Mouse (Mus musculus): ENCODE measurements at regions not wholly inside any gene's neighbourhood (a gene's known extent, or its start where the extent isn't known, plus 50 kb on each side); places are given as distances from the start of the nearest gene placed in this dataset.
A peak's percentile ranks its signal among the peaks of the same experiment; 100 is the strongest.

DNA sequence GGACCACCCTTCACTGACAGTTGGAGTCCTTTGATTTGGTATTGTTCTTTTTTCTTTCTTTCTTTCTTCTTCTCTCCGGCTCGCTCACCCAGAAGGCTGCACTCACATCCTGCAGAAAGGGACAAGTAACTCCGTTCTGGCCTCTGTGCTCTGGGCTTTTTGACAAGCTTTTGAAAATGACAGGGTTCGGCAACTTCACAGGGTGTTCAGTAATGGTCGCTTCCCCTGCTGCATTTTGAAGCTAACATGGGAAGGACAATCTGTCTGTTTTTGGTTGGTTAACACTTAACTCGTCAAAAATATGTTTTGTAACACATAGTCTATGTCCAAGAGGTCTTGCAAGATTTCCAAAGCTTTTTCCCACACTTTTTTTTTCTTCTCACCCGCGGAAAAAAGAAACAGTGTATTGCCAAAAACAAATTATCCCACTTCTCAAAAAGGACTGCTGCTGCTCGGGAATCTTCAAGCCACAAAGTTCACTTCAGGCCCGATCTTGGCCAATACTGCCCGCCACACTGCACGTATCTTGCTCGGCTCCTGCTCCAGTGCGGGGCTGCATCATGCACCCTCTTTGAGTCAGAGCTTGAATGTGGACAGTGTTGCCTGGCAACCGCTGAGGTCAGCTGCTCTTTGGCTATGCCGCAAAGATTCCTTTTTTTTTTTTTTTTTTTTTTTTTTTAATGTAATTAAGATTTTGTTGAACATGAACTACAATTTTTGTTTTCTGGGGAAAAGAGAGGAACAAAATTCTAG is 209.4 kb upstream of the Inhba start:
- Histone ChIP-seq H3K4me3 (replicated peaks) (no peak overlapping the region), H3K4me2 (no peak overlapping the region), H3K27me3 (no peaks in the 10 kb centered on the region)

DNA sequence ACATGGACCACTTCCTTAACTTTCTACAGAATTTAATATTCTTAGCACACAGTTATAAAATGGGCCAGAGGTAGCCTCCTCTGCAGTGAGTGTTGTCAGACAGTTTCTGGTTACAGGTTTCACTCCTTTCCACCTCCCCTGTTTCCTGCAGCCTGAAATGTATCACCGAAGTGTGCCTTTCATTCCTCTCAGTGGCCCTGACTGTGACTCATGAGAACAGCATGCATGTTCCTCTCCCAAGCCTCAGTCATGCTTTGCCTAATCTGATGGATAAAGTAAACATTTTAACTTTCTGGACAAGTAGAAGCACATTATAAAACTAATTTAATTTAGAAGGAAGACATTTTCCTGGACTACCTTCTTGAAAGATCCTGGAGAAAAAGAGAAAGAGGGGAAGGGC is 207.7 kb upstream of the Inhba start:
- H3K4me2 ChIP-seq = no peak overlapping the region
- H3K27ac ChIP-seq = no peak overlapping the region
- H3K4me1 ChIP-seq = no peaks in the 10 kb centered on the region
- no peaks in the 10 kb centered on the region for H3K9me3 ChIP-seq (replicated peaks)
- H3K4me3 ChIP-seq (replicated peaks) = no peak overlapping the region
- ATAC-seq (replicated peaks; ENCODE audit: low FRiP score) = no peak
- no peaks in the 10 kb centered on the region for H3K27me3 ChIP-seq
- 29% methylated on average over 1 of the region's 1 CpGs for WGBS
- H3K36me3 ChIP-seq = no peaks in the 10 kb centered on the region
- no peak overlapping the region for H3K9ac ChIP-seq

More for the DNA sequence above, 209.4 kb upstream of the Inhba start:
- Histone ChIP-seq H3K9ac (no peak overlapping the region), H3K27ac (no peak overlapping the region), H3K9me3 (replicated peaks) (no peaks in the 10 kb centered on the region), H3K4me1 (no peaks in the 10 kb centered on the region), H3K36me3 (no peaks in the 10 kb centered on the region)
- ATAC-seq (replicated peaks; ENCODE audit: low FRiP score) = no peak
- WGBS = 81% methylated on average over 16 of the region's 16 CpGs

DNA sequence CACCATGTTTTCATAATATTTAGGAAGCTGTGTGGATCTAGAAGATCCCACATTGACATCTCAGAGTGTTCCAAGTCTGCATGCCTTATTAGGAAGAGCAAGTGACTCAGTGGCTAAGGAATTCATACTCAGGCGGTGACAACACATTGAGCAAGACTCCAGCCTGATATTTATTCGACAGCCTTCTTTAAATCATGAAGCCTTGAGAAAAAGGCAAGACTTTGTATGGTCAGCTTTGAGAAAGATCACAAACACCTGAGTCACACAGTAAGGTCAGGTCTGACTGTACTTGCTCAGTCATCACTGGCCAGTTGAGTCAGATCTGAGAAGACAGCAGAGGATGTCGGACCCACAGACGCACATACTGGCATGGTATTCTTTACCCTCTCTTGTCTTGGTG is 204.7 kb upstream of the Inhba start:
- H3K4me1 ChIP-seq = no peaks in the 10 kb centered on the region
- H3K27me3 ChIP-seq = no peaks in the 10 kb centered on the region
- no peaks in the 10 kb centered on the region for H3K36me3 ChIP-seq
- no peak overlapping the region for H3K27ac ChIP-seq
- H3K4me2 ChIP-seq = no peak overlapping the region
- 87% methylated on average over 4 of the region's 4 CpGs for WGBS
- no peak for ATAC-seq (replicated peaks; ENCODE audit: low FRiP score)
- no peak overlapping the region for H3K9ac ChIP-seq
- H3K4me3 ChIP-seq (replicated peaks) = no peak overlapping the region
- no peaks in the 10 kb centered on the region for H3K9me3 ChIP-seq (replicated peaks)

DNA sequence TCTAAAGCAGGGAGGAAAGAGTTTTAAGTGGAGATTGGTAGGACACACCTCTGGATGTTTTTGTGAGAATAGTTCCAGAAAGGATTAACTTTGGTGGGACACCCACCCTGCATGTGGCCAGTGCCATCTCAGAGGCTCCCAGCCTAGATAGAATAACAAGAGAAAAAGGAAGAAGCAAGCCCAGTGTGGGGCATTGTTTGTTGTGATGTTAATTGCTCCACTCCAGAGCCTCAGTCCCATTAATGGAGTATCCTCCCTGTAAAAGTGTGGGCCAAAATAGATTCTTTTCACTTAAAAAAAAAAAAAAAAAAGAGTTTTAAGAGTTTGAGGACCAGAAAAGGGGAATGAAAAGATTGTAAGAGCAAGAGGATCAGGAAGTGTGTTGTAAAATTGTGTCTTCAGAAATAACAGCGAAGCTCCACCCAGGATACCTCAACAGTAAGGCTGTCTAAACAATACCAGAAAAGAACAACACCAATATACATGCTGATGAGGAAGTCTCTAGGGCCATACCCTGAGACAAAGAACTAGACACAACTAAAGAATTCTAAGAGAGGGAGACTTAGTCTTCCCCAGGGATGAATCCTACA is 189.3 kb upstream of the Inhba start:
- Histone ChIP-seq H3K9me3 (replicated peaks) (no peaks in the 10 kb centered on the region), H3K4me2 (no peak overlapping the region), H3K4me1 (no peaks in the 10 kb centered on the region), H3K9ac (no peak overlapping the region), H3K27ac (no peak overlapping the region), H3K36me3 (no peaks in the 10 kb centered on the region), H3K4me3 (replicated peaks) (no peak overlapping the region), H3K27me3 (no peaks in the 10 kb centered on the region)
- WGBS = 46% methylated on average over 1 of the region's 1 CpGs
- ATAC-seq (replicated peaks; ENCODE audit: low FRiP score) = no peak

GRCm38 (mm10) chr13:15845806-15846205 is 165.8 kb upstream of the Inhba start:
- H3K9ac ChIP-seq = no peak overlapping the region
- H3K4me2 ChIP-seq = no peak overlapping the region
- H3K4me3 ChIP-seq (replicated peaks) = no peak overlapping the region
- no peaks in the 10 kb centered on the region for H3K4me1 ChIP-seq
- ATAC-seq (replicated peaks; ENCODE audit: low FRiP score) = no peak
- H3K36me3 ChIP-seq = no peaks in the 10 kb centered on the region
- H3K9me3 ChIP-seq (replicated peaks) = no peaks in the 10 kb centered on the region
- no peak overlapping the region for H3K27ac ChIP-seq
- no peaks in the 10 kb centered on the region for H3K27me3 ChIP-seq

- WGBS = 87% methylated on average over 5 of the region's 5 CpGs
- H3K27ac ChIP-seq = no peak overlapping the region
- no peak overlapping the region for H3K4me2 ChIP-seq
Observed at GRCm38 (mm10) chr13:15848017-15848416, 163.6 kb upstream of the Inhba start.

GRCm38 (mm10) chr13:15849129-15849528 is 162.5 kb upstream of the Inhba start:
- Histone ChIP-seq H3K36me3 (no peaks in the 10 kb centered on the region), H3K27me3 (no peaks in the 10 kb centered on the region), H3K4me2 (no peak overlapping the region), H3K27ac (peak overlapping the region; percentile 41), H3K9ac (no peak overlapping the region), H3K9me3 (replicated peaks) (no peaks in the 10 kb centered on the region), H3K4me1 (no peaks in the 10 kb centered on the region), H3K4me3 (replicated peaks) (no peak overlapping the region)
- 0 out of 2 replicates have a peak, but pooled peaks have one; percentile 29 for ATAC-seq (replicated peaks; ENCODE audit: low FRiP score)
- 49% methylated on average over 3 of the region's 3 CpGs for WGBS

More at GRCm38 (mm10) chr13:15848017-15848416, 163.6 kb upstream of the Inhba start:
- no peak for ATAC-seq (replicated peaks; ENCODE audit: low FRiP score)
- no peaks in the 10 kb centered on the region for H3K36me3 ChIP-seq
- H3K9me3 ChIP-seq (replicated peaks) = no peaks in the 10 kb centered on the region
- H3K9ac ChIP-seq = no peak overlapping the region
- H3K4me1 ChIP-seq = no peaks in the 10 kb centered on the region
- H3K4me3 ChIP-seq (replicated peaks) = no peak overlapping the region
- no peaks in the 10 kb centered on the region for H3K27me3 ChIP-seq

GRCm38 (mm10) chr13:15850358-15850757 is 161.3 kb upstream of the Inhba start:
- 84% methylated on average over 2 of the region's 2 CpGs for WGBS
- Histone ChIP-seq H3K4me2 (no peak overlapping the region), H3K9ac (no peak overlapping the region), H3K27ac (no peak overlapping the region), H3K4me1 (no peaks in the 10 kb centered on the region), H3K27me3 (no peaks in the 10 kb centered on the region), H3K36me3 (no peaks in the 10 kb centered on the region), H3K4me3 (replicated peaks) (no peak overlapping the region), H3K9me3 (replicated peaks) (no peaks in the 10 kb centered on the region)
- ATAC-seq (replicated peaks; ENCODE audit: low FRiP score) = no peak

DNA sequence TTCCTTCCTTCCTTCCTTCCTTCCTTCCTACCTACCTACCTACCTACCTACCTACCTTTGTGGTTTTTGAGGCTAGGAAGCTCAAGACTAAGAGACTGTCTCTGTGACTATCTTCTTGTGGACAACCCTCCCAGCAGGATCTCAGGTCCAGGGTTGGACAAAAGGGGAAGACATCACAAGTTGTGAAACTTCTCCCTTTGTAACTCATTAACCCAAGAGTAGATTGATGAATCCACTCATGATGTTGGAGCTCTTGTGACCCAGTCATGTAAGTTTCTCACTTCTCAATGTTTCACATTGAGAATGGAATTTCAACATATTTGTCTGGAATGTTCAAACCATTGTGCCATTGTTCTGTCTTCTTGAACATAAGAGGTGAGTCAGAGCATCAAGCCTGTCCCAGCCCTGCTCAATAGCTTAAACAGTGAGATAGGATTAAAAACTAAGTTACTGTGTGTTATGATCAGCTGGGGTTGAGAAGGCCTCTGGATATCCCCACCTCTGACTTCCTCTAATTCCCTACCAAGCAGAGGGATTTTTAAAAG is 158.6 kb upstream of the Inhba start:
- Histone ChIP-seq H3K4me1 (no peaks in the 10 kb centered on the region), H3K9me3 (replicated peaks) (no peaks in the 10 kb centered on the region)
- ATAC-seq (replicated peaks; ENCODE audit: low FRiP score) = no peak

DNA sequence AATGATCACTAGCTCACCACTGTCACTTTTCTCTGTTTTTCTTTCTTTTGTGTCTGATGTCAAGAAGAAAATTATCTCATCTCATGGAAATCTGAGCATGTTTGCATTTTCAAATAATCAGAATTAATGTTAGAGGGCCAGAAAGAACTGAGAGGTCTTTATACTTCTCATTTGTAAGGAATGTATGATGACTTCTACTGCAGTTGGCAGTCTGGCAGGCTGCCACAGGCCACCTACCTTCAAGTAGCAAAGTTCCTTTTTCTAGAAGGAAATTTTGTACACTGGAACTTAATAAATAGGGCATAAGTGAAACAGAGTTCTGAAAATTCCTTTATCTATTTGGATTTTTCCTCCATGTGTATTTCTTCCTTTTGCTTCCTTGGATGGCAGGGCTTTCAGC is 148.7 kb upstream of the Inhba start:
- Histone ChIP-seq H3K9me3 (replicated peaks) (no peaks in the 10 kb centered on the region), H3K36me3 (no peaks in the 10 kb centered on the region), H3K4me1 (0 out of 2 replicates have a peak, but pooled peaks cover 3% of the 10 kb centered on the region), H3K27ac (no peak overlapping the region), H3K4me2 (no peak overlapping the region), H3K27me3 (no peaks in the 10 kb centered on the region), H3K9ac (no peak overlapping the region), H3K4me3 (replicated peaks) (no peak overlapping the region)
- no peak for ATAC-seq (replicated peaks; ENCODE audit: low FRiP score)

More for the DNA sequence above, 158.6 kb upstream of the Inhba start:
- H3K4me3 ChIP-seq (replicated peaks) = no peak overlapping the region
- no peak overlapping the region for H3K9ac ChIP-seq
- no peaks in the 10 kb centered on the region for H3K36me3 ChIP-seq
- no peak overlapping the region for H3K4me2 ChIP-seq
- no peak overlapping the region for H3K27ac ChIP-seq
- no peaks in the 10 kb centered on the region for H3K27me3 ChIP-seq

DNA sequence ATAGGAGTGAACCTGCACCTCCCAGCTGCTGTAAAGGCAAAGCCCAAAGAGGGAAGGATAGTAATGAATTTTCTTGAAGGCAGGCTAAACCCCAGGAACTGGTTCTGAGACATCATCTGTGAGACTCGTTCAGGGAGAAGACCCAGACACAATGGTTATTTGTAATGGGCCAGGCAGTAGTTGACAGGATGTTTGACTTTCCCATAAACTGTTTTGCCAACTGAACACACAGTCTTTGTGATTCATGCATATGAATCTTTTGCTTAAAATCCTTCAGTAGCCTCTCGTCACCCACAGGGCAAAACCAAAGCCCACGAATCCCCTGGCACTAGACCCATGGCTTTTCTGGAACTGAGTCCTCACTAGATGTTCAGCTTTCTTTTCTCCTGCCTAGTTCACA is 148.3 kb upstream of the Inhba start:
- Histone ChIP-seq H3K9ac (no peak overlapping the region), H3K9me3 (replicated peaks) (no peaks in the 10 kb centered on the region), H3K4me2 (no peak overlapping the region), H3K27ac (no peak overlapping the region), H3K36me3 (no peaks in the 10 kb centered on the region), H3K4me3 (replicated peaks) (no peak overlapping the region), H3K27me3 (no peaks in the 10 kb centered on the region), H3K4me1 (0 out of 2 replicates have a peak, but pooled peaks cover 3% of the 10 kb centered on the region)
- ATAC-seq (replicated peaks; ENCODE audit: low FRiP score) = no peak
- 69% methylated on average over 3 of the region's 3 CpGs for WGBS

DNA sequence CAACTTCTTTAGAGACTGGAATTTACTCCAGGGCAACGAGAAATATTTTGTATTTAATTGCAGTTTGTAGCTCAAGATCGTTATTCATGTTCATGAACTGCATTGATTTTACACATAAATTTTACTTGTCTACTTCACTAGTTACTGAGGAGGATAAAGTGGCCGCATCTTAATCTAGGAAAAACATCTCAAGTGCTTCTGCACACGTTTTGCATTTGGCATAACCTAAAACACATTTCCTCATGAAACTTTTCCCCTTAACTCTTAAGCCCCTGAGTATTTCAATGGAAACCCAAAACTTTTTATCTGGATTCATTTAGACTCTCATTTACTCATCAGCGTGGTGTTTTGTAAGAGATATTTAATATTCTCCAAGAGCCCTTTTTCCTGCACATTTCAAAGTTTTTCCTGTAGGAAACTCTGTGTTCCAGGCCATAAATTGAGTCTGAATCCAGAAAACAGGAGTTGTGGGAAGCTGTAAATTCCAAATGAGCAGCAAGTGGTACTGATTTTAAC is 144.5 kb upstream of the Inhba start:
- Histone ChIP-seq H3K9ac (no peak overlapping the region), H3K4me2 (no peak overlapping the region), H3K36me3 (no peaks in the 10 kb centered on the region), H3K4me3 (replicated peaks) (no peak overlapping the region), H3K27ac (no peak overlapping the region), H3K9me3 (replicated peaks) (no peaks in the 10 kb centered on the region), H3K4me1 (0 out of 2 replicates have a peak, but pooled peaks cover 3% of the 10 kb centered on the region), H3K27me3 (no peaks in the 10 kb centered on the region)
- 32% methylated on average over 5 of the region's 5 CpGs for WGBS
- no peak for ATAC-seq (replicated peaks; ENCODE audit: low FRiP score)
